ENCODE assay signal across 26 mouse cellular contexts in the genomic region with DNA sequence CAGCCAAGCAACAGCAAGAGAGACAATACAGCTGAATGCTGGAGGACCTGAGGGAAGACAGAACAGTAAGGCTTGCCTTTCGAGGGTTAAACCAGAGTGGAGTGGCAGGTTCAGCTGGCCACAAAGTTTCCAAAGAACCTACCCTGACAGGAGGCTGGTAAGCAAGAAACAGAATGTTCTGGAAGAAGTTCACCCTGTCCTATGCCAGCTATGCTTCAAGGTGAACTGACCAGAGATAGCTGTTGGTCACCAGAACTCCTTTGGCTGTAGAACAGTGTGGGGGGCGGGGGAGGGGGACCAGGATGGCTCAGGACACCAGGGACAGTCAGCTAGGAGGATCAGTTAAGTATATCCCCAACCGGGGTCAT. TPM values are rescaled to one million over a fixed set of nuclear protein-coding genes. Genes with fewer than 3 reads are reported as not detected.
DNase-seq lines count a peak whose midpoint lies in the region; ATAC-seq and TF ChIP-seq lines count a peak whose summit lies in the region.
"Had no signal": no experiment of that assay in that cellular context is flagged by ENCODE, and none has a peak within 500 bp of the region (broad histone marks: within the 10 kb centered on the region; RNA-seq: fewer than 3 reads in every experiment).

No protein-coding gene starts in this region.

- no peak for TF ChIP-seq CTCF in heart, postnatal 0 days (IDR thresholded peaks at IDR 0.05; ENCODE audit: low read depth)

- no peaks in the 10 kb centered on the region for H3K9me3 ChIP-seq in heart, embryonic 11.5 days (replicated peaks; ENCODE audit: control insufficient read depth, low read length)
- H3K9me3 ChIP-seq in heart, postnatal 0 days (replicated peaks; ENCODE audit: control insufficient read depth, low read length): no peaks in the 10 kb centered on the region
- H3K9me3 ChIP-seq: embryonic facial prominence, embryonic 15.5 days; limb, embryonic 10.5 days; liver, embryonic 15.5 days had no signal

- H3K36me3 ChIP-seq in heart, embryonic 11.5 days (ENCODE audit: control insufficient read depth, insufficient read depth, low read length): no peaks in the 10 kb centered on the region
- H3K36me3 ChIP-seq in heart, postnatal 0 days (replicated peaks; ENCODE audit: control insufficient read depth, insufficient read depth, low read length): no peaks in the 10 kb centered on the region
- H3K36me3 ChIP-seq: embryonic facial prominence, embryonic 15.5 days; limb, embryonic 10.5 days; liver, embryonic 15.5 days had no signal

- peak overlapping the region; percentile 18; the same call in 1 of the 2 replicates for H3K9ac ChIP-seq in heart, embryonic 11.5 days (ENCODE audit: low read depth, low read length)
- H3K9ac ChIP-seq in heart, postnatal 0 days (replicated peaks; ENCODE audit: low read depth, low read length): peak overlapping the region; percentile 50
- H3K9ac ChIP-seq: embryonic facial prominence, embryonic 15.5 days; liver, embryonic 15.5 days had no signal

- H3K27me3 ChIP-seq in heart, embryonic 11.5 days (ENCODE audit: control insufficient read depth, insufficient read depth, low read length): no peaks in the 10 kb centered on the region
- no peaks in the 10 kb centered on the region for H3K27me3 ChIP-seq in heart, postnatal 0 days (ENCODE audit: control insufficient read depth, insufficient read depth, low read length)
- H3K27me3 ChIP-seq: embryonic facial prominence, embryonic 15.5 days; liver, embryonic 15.5 days had no signal

- H3K4me2 ChIP-seq in heart, embryonic 11.5 days: no peak overlapping the region
- H3K4me2 ChIP-seq in heart, postnatal 0 days (ENCODE audit: low read depth, low read length): peak overlapping the region; percentile 21
- H3K4me2 ChIP-seq: embryonic facial prominence, embryonic 15.5 days; liver, embryonic 15.5 days; midbrain, embryonic 11.5 days had no signal

- 0 out of 2 replicates have a peak overlapping the region, but pooled peaks have one; percentile 20 for H3K27ac ChIP-seq in brown adipose tissue, adult 24 weeks (replicated peaks; ENCODE audit: low read depth, low read length)
- H3K27ac ChIP-seq in heart, embryonic 11.5 days (ENCODE audit: low read depth, low read length): peak overlapping the region; percentile 70; the same call in 1 of the 2 replicates
- peak overlapping the region; percentile 92 for H3K27ac ChIP-seq in heart, postnatal 0 days (ENCODE audit: low read depth)
- H3K27ac ChIP-seq: embryonic facial prominence, embryonic 15.5 days; hindbrain, postnatal 0 days; limb, embryonic 10.5 days; liver, embryonic 15.5 days; macrophage had no signal

- TF ChIP-seq EP300 in heart, postnatal 0 days (IDR thresholded peaks at IDR 0.05; ENCODE audit: low read depth): no peak

- H3K4me1 ChIP-seq in brown adipose tissue, adult 24 weeks (ENCODE audit: control insufficient read depth, insufficient read depth, insufficient read length, low read length): peaks cover 6% of the 10 kb centered on the region
- H3K4me1 ChIP-seq in heart, embryonic 11.5 days (ENCODE audit: control insufficient read depth, insufficient read depth, low read length): no peaks in the 10 kb centered on the region; the same call in 1 of the 2 replicates
- H3K4me1 ChIP-seq in heart, postnatal 0 days (ENCODE audit: control insufficient read depth, insufficient read depth): peaks cover 8% of the 10 kb centered on the region
- H3K4me1 ChIP-seq: embryonic facial prominence, embryonic 15.5 days; liver, embryonic 15.5 days had no signal

- ATAC-seq in heart, embryonic 11.5 days (replicated peaks; ENCODE audit: insufficient number of reproducible peaks, low FRiP score, low TSS enrichment): no peak
- ATAC-seq in heart, postnatal 0 days (ENCODE audit: insufficient read depth, low read depth): peak; percentile 80
- no peak for ATAC-seq in megakaryocyte progenitor cell, adult 5-6 weeks (replicated peaks; ENCODE audit: poor library complexity)
- ATAC-seq: forebrain, embryonic 16.5 days; hindbrain, postnatal 0 days; intestine, embryonic 16.5 days; lung, postnatal 0 days had no signal

- H3K4me3 ChIP-seq in brown adipose tissue, adult 24 weeks (ENCODE audit: insufficient read depth, low read depth, low read length): no peak overlapping the region
- H3K4me3 ChIP-seq in heart, embryonic 11.5 days (ENCODE audit: low read depth, low read length): no peak overlapping the region
- no peak overlapping the region for H3K4me3 ChIP-seq in heart, postnatal 0 days (ENCODE audit: low read depth, low read length)
- H3K4me3 ChIP-seq: embryonic facial prominence, embryonic 15.5 days; limb, embryonic 10.5 days; liver, embryonic 15.5 days had no signal

- peak; percentile 93 for DNase-seq in heart, adult 11 months
- no peak for DNase-seq in heart, adult 9 months (ENCODE audit: low spot score in 2 of 2)
- DNase-seq in heart, postnatal 0 days (ENCODE audit: low spot score): peak; percentile 71
- DNase-seq in cerebellum, adult 11 months: no peak
- DNase-seq: adrenal gland, adult 2 months; cerebellum, adult 8-10 months; cerebellum, postnatal 36 days; embryo, embryonic 11 days; kidney, adult 9 months; kidney, postnatal 14 days; liver; right cerebral cortex, adult 18-20 months; thymus, postnatal 4 days had no signal

- WGBS in heart, embryonic 11.5 days (ENCODE audit: insufficient replicate concordance): 71% methylated on average over 3 of the region's 3 CpGs
- 58% methylated on average over 3 of the region's 3 CpGs for WGBS in heart, postnatal 0 days

RNA-seq across cellular contexts. Expression of gene Srsf10, which starts 16.6 kb away (rescaled TPM):
- 58.3 and 62.6 TPM in 2 replicates for polyA plus RNA-seq in brown adipose tissue, adult 24 weeks (2012; ENCODE audit: insufficient read depth, insufficient read length, missing spikeins)
- 191 and 202 TPM in 2 replicates for polyA plus RNA-seq in heart, embryonic 11.5 days (2014; fragmentation: Nextera tagmentation; extraction: Ambion mirVana)
- 51.8 and 63.6 TPM in 2 replicates for total RNA-seq in heart, postnatal 0 days (2014; rRNA removed; ENCODE audit: low replicate concordance)
- polyA plus RNA-seq in heart, postnatal 0 days (2015; fragmentation: Nextera tagmentation; extraction: Ambion mirVana): 97.0 and 102 TPM in 2 replicates
- total RNA-seq in megakaryocyte progenitor cell, adult 5-6 weeks (2015): 195 and 208 TPM in 2 replicates
- total RNA-seq in megakaryocyte progenitor cell, adult 5-6 weeks (2017): 200 and 240 TPM in 2 replicates

RNA-seq across cellular contexts. Expression of gene Pnrc2, which starts 34.7 kb away (rescaled TPM):
- 86.4 and 125 TPM in 2 replicates for polyA plus RNA-seq in brown adipose tissue, adult 24 weeks (2012; ENCODE audit: insufficient read depth, insufficient read length, missing spikeins)
- 138 and 144 TPM in 2 replicates for polyA plus RNA-seq in heart, embryonic 11.5 days (2014; fragmentation: Nextera tagmentation; extraction: Ambion mirVana)
- total RNA-seq in heart, postnatal 0 days (2014; rRNA removed; ENCODE audit: low replicate concordance): 78.7 and 80.8 TPM in 2 replicates
- 107 and 111 TPM in 2 replicates for polyA plus RNA-seq in heart, postnatal 0 days (2015; fragmentation: Nextera tagmentation; extraction: Ambion mirVana)
- 151 TPM in 2 replicates for total RNA-seq in megakaryocyte progenitor cell, adult 5-6 weeks (2015)
- total RNA-seq in megakaryocyte progenitor cell, adult 5-6 weeks (2017): 131 and 154 TPM in 2 replicates

RNA-seq across cellular contexts. Expression of gene Cnr2, which starts 56.3 kb away (rescaled TPM):
- polyA plus RNA-seq in brown adipose tissue, adult 24 weeks (2012; ENCODE audit: insufficient read depth, insufficient read length, missing spikeins): 0.55 and 0.58 TPM in 2 replicates
- 0.25 and 0.73 TPM in 2 replicates for polyA plus RNA-seq in heart, embryonic 11.5 days (2014; fragmentation: Nextera tagmentation; extraction: Ambion mirVana)
- 0.15 and 0.27 TPM in 2 replicates for total RNA-seq in heart, postnatal 0 days (2014; rRNA removed; ENCODE audit: low replicate concordance)
- polyA plus RNA-seq in heart, postnatal 0 days (2015; fragmentation: Nextera tagmentation; extraction: Ambion mirVana): 0.36 and 0.44 TPM in 2 replicates
- 6.5 and 7.0 TPM in 2 replicates for total RNA-seq in megakaryocyte progenitor cell, adult 5-6 weeks (2015)
- 5.2 and 6.7 TPM in 2 replicates for total RNA-seq in megakaryocyte progenitor cell, adult 5-6 weeks (2017)
- polyA plus RNA-seq: C2C12; forebrain, embryonic 16.5 days had no signal

Comparison
In these comparisons a context has a peak if more than half of its experiments do, and no peak if none do; other contexts are left out.
1. DNase-seq: peak in heart, adult 11 months (single experiment) and heart, postnatal 0 days (single experiment); none in heart, adult 9 months (0 of 2) and cerebellum, adult 11 months (single experiment).
2. H3K27ac ChIP-seq: peak in every context shown above with its lines; median percentile 92 in heart, postnatal 0 days; 70 in heart, embryonic 11.5 days; 20 in brown adipose tissue, adult 24 weeks.